Mouse (Mus musculus): ENCODE results near the gene Ttc23l. TPM values are rescaled to one million over a fixed set of nuclear protein-coding genes. Genes with fewer than 3 reads are reported as not detected.

Gene Ttc23l
- not detected in 2 replicates for polyA plus RNA-seq (2015; fragmentation: Nextera tagmentation; extraction: Ambion mirVana)

DNA sequence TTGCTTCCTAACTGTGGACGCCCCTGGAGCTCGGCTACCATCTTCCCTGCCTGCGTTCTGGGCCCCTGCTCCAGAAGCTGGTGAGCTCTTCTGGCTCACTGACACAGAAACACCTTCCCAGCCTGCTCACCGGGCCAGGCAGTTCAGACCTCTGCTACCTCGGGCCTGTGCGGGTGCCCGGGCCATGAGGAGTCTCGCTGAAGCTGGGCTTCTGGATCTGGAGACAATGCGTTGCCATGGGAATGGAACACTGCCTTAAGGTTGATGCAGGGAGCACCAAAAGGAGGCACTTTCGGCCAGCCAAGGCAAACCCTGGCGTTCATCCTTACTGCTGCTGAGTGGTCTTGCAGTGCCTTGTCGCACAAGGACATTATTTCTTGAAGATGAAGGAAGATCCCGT is at the start of gene Ttc23l:
TSS of gene Ttc23l (minus strand) at position 204 of the 400 bp plus-strand sequence.
- no peaks in the 10 kb centered on the region for H3K4me1 ChIP-seq
- no peak within 1 kb of the TSS for H3K9ac ChIP-seq
- no peaks in the 10 kb centered on the region for H3K27me3 ChIP-seq (replicated peaks)
- no peaks in the 10 kb centered on the region for H3K9me3 ChIP-seq
- no peak for ATAC-seq (replicated peaks)
- H3K4me2 ChIP-seq, result no peak within 1 kb of the TSS
- no peak within 1 kb of the TSS for H3K27ac ChIP-seq
- 82% methylated on average over 13 of the region's 13 CpGs for WGBS
- no peaks in the 10 kb centered on the region for H3K36me3 ChIP-seq (replicated peaks)
- H3K4me3 ChIP-seq, result no peak within 1 kb of the TSS

DNA sequence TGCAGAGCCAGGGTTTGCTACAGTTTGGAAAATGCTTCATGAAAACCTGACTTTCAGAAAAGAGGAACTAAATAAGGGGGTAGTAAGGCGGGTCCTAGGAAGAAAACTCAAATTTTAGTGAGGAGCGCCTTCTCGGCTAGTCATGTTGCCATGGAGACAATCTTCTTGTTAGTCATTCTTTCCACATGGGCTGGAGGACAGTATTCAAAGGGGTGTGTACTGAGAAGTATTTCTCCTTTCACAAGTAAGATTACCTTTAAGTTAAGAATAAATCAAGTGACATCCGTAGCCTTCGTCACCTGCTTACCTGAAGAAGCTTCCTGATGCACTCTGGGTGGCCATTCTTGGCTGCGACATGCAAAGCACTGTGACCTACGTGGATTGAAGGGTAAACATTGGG is 40.9 kb upstream of the Ttc23l start:
- Histone ChIP-seq H3K9me3 (no peaks in the 10 kb centered on the region), H3K4me1 (no peaks in the 10 kb centered on the region), H3K4me2 (no peak overlapping the region), H3K27ac (no peak overlapping the region), H3K4me3 (no peak overlapping the region), H3K9ac (no peak overlapping the region), H3K36me3 (replicated peaks) (no peaks in the 10 kb centered on the region), H3K27me3 (replicated peaks) (no peaks in the 10 kb centered on the region)
- no peak for ATAC-seq (replicated peaks)
- 72% methylated on average over 7 of the region's 7 CpGs for WGBS

DNA sequence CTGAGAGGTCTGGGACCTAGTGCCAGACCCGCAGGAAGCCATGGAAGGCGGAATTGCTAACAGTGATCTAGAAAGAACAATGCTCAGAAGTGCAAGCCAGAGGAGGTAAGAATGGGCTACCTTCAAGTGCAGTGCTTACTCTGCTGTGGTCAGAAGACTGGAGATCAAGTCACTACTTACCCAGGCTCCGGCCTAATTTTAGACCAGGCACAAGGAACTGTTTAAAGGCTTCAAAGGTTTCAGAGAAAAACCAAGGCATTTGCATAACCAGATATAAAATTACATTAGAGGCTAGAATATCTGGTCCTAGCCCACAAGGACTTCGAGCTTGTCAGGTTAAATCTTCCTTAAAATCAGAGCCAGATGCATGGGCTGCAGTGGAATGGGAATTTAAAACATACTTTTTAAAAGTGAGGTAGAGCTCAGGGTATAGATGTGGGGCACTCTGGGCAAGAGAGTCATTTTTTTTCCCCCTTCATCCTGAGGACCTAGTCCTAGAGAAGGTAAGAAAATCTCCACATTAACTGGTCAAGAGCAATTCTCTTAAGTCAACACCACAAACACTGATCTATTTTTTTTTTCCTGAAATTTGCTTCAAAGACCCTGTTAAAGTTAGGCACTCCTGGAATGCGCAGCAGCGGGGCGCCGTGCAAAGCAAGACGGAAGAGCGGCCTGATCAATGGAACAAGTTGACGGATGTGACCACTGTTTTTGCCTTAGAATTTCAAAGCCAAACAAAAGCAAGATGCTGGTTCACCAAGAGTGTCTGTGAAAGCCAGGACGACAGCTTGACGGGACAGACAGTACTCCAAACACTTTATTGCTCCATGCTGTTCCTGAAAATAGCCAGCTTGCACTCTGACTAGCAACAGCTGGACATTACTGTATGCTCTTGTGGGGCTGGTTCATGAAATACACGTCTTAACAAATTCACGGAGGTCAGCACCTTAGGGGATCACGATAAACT is 40.1 kb upstream of the Ttc23l start:
- H3K4me3 ChIP-seq, result no peak overlapping the region
- no peak overlapping the region for H3K27ac ChIP-seq
- H3K9me3 ChIP-seq, result no peaks in the 10 kb centered on the region
- no peak overlapping the region for H3K4me2 ChIP-seq
- no peaks in the 10 kb centered on the region for H3K36me3 ChIP-seq (replicated peaks)
- H3K9ac ChIP-seq, result no peak overlapping the region
- WGBS, result 72% methylated on average over 16 of the region's 16 CpGs
- H3K27me3 ChIP-seq (replicated peaks), result no peaks in the 10 kb centered on the region
- no peak for ATAC-seq (replicated peaks)
- no peaks in the 10 kb centered on the region for H3K4me1 ChIP-seq

DNA sequence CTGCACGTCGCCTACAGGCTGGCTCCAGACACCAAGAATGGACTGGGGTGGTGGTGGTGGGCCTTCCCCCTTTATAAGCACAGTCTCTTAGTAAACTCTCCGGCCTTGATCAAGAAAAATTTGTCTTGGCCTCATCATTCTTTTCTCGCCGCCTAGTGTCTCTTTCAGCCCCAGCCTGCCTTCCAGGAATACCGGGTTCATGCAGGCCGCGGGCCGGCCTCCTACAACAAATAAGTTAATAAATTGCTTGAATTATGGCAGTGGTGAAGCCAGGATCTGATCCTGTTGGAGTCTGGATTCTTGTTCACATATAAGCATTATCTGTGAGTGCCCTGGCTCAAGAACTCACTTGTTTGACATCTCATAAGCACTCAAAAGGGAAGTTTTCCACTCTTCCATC is 38.4 kb upstream of the Ttc23l start:
- H3K4me3 ChIP-seq, result no peak overlapping the region
- H3K36me3 ChIP-seq (replicated peaks), result no peaks in the 10 kb centered on the region
- H3K9ac ChIP-seq, result no peak overlapping the region
- WGBS, result 95% methylated on average over 9 of the region's 9 CpGs
- H3K4me2 ChIP-seq, result no peak overlapping the region
- H3K4me1 ChIP-seq, result no peaks in the 10 kb centered on the region
- H3K9me3 ChIP-seq, result no peaks in the 10 kb centered on the region
- no peak overlapping the region for H3K27ac ChIP-seq
- no peaks in the 10 kb centered on the region for H3K27me3 ChIP-seq (replicated peaks)
- ATAC-seq (replicated peaks), result no peak

DNA sequence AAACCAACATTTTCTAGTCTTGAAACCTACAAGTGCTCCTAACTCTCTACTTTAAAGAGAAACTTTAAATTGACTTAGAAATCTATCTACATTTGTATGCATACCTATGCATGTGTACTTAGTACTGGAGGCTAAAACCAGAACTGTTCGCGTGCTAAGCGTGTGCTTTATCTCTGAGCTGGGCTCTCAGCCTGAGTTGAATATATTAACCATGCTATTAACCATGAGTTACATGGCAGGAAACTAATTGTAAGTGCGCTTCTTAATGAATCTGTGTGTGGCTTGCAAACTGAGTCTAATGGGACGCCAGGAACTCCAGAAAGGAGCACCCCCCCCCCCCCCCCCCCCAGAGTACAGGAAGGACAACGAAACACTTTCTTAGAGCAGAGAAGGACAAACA is 36.9 kb upstream of the Ttc23l start:
- Histone ChIP-seq H3K9me3 (no peaks in the 10 kb centered on the region), H3K27ac (no peak overlapping the region), H3K4me2 (no peak overlapping the region), H3K27me3 (replicated peaks) (no peaks in the 10 kb centered on the region), H3K4me1 (no peaks in the 10 kb centered on the region), H3K4me3 (no peak overlapping the region), H3K9ac (no peak overlapping the region), H3K36me3 (replicated peaks) (no peaks in the 10 kb centered on the region)
- ATAC-seq (replicated peaks), result no peak
- WGBS, result 60% methylated on average over 6 of the region's 6 CpGs

DNA sequence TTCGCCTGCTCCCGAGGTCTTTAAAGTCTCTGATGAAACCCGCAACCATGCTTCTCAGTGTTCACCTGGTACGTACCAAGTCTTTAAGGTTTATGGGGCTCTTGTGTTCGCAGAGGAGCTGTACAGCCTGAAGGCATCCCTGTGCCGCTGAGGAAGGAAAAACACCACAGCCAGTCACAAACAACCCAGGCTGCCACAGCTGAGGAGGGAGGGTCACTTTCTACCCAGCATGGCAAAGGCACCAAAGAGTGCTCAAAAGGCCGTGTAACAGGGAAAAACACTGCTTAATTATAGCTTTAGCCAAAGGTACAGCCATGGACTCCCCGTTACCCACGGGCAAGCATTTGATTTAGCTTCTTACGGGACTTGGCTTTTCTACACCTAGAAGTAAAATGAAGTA is 36.4 kb upstream of the Ttc23l start:
- no peaks in the 10 kb centered on the region for H3K27me3 ChIP-seq (replicated peaks)
- no peak overlapping the region for H3K4me2 ChIP-seq
- no peaks in the 10 kb centered on the region for H3K9me3 ChIP-seq
- no peak overlapping the region for H3K4me3 ChIP-seq
- no peaks in the 10 kb centered on the region for H3K36me3 ChIP-seq (replicated peaks)
- no peak overlapping the region for H3K27ac ChIP-seq
- H3K4me1 ChIP-seq, result no peaks in the 10 kb centered on the region
- H3K9ac ChIP-seq, result no peak overlapping the region
- ATAC-seq (replicated peaks), result no peak
- 87% methylated on average over 10 of the region's 10 CpGs for WGBS

DNA sequence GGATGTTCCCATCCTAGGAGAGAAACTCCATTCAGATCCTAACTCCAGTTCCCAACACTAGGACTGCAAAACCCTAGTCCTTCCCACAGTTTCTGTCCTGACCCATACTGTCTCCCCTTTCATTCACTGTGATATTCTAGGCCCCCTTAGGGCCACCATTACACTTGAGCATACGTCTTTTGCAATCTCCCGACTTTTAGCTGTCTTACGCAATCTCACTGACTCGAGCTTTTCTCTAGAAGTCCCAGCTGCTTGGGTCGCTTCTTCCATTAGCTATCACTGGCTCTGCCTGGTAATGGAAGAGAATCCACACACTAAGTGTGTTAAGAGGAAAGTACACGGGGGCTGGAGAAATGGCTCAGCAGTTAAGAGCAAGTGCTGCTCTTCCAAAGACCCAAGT is 34.6 kb upstream of the Ttc23l start:
- no peak overlapping the region for H3K4me2 ChIP-seq
- no peaks in the 10 kb centered on the region for H3K9me3 ChIP-seq
- WGBS, result 88% methylated on average over 6 of the region's 6 CpGs
- no peak overlapping the region for H3K4me3 ChIP-seq
- no peaks in the 10 kb centered on the region for H3K4me1 ChIP-seq
- H3K27me3 ChIP-seq (replicated peaks), result no peaks in the 10 kb centered on the region
- ATAC-seq (replicated peaks), result no peak
- H3K9ac ChIP-seq, result no peak overlapping the region
- H3K27ac ChIP-seq, result no peak overlapping the region
- H3K36me3 ChIP-seq (replicated peaks), result no peaks in the 10 kb centered on the region

DNA sequence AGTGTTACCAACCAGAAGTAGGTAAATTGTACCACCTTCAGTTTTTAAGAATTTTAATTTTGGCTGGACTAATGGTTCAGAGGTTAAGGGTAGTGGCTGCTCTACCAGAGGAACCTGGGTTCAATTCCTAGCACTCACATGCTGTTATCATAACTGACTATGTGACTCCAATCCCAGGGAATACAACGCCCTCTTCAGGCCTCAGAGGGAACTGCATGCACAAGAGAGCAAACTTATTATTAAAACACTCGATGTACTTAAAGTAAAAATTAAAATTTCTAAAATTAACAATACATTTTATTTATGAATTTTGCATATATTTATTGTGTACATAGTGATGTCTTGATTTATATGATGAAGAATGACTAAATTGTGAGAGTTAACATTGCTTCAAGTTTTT is 28.1 kb upstream of the Ttc23l start:
- Histone ChIP-seq H3K9me3 (no peaks in the 10 kb centered on the region), H3K4me2 (no peak overlapping the region), H3K36me3 (replicated peaks) (no peaks in the 10 kb centered on the region), H3K4me3 (no peak overlapping the region), H3K27ac (no peak overlapping the region), H3K27me3 (replicated peaks) (no peaks in the 10 kb centered on the region), H3K9ac (no peak overlapping the region), H3K4me1 (no peaks in the 10 kb centered on the region)
- no peak for ATAC-seq (replicated peaks)
- WGBS, result 82% methylated on average over 2 of the region's 2 CpGs

DNA sequence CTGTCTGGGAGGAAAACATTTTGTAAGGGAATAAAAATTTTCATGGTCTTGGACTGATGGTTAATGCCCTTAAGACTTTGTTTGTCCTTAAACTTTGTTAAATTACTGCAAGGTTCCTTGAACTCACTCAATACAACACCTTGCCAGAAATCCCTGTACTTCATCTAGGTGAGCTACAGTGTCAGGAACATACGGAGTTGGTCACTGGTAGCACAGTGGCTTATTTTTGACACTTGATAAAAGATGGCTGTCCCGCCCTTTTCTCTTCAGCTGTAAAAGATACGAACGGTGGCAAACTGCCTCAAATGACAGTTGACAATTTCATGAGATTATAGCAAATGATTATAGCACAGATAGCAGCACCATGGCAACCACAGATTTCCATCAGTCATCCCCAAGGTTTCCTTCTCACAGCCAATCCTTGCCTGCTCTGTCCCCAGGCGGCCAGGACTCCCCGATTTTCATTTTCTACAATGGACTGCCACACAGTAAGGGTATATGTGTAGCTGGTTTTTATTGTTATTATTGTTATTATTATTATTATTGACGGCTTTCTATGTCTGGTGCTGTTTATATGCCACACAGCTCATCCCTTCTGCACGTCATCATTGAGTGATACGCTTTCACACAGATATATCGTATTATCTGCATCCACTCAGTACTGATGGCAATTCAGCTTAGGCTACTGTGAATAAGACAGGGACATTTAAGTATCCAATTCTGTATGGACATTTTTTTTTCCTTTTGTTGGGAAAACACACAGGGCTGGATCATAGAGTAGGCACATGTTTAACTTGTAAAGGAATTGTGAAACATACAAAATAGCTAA is 26.1 kb upstream of the Ttc23l start:
- Histone ChIP-seq H3K27me3 (replicated peaks) (no peaks in the 10 kb centered on the region), H3K4me2 (no peak overlapping the region), H3K36me3 (replicated peaks) (no peaks in the 10 kb centered on the region), H3K4me3 (no peak overlapping the region), H3K4me1 (no peaks in the 10 kb centered on the region), H3K27ac (no peak overlapping the region), H3K9ac (no peak overlapping the region), H3K9me3 (no peaks in the 10 kb centered on the region)
- 65% methylated on average over 10 of the region's 10 CpGs for WGBS
- ATAC-seq (replicated peaks), result peak; percentile 87

DNA sequence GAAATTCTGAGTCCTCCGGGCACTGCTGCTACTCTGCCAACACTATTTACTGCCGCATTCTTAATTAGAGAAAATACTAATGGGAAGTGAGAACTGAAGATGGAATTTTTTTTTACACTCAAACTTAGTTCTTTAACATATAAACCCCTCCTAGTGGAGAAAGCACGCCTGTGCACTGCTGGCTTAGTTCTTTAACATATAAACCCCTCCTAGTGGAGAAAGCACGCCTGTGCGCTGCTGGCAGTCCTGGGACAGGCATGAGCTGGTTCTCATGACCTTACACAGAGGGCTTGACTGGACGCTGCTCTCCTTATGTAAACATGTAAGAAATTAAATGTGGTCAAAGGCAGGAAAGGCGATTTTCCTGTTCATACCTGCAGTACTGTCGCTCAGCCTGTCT is 24.9 kb upstream of the Ttc23l start:
- Histone ChIP-seq H3K9me3 (no peaks in the 10 kb centered on the region), H3K27me3 (replicated peaks) (no peaks in the 10 kb centered on the region), H3K36me3 (replicated peaks) (no peaks in the 10 kb centered on the region), H3K27ac (peak overlapping the region; percentile 17; the same call in 1 of the 2 replicates), H3K4me2 (no peak overlapping the region), H3K4me3 (no peak overlapping the region), H3K9ac (no peak overlapping the region), H3K4me1 (no peaks in the 10 kb centered on the region)
- ATAC-seq (replicated peaks), result peak; percentile 86
- WGBS, result 58% methylated on average over 8 of the region's 8 CpGs

DNA sequence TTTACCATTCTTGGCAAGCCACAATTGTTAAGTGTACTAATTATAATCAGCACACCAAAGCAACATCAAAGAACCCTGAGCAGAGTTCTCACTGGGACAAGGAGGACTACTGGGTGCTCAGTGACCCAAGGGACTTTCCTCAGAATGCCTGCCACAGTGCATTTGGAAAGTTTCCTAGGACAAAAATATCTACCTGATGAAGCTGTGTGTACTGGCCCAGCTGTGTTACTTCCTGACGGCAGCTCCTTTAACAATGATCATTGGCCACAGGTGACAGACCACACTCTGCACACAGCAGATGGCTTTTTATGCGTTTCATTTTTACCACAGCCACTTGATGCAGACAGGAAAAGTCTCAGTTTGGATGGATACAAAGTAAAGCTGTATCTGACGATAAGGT is 20.7 kb upstream of the Ttc23l start:
- no peak overlapping the region for H3K27ac ChIP-seq
- no peak for ATAC-seq (replicated peaks)
- no peak overlapping the region for H3K9ac ChIP-seq
- H3K4me1 ChIP-seq, result no peaks in the 10 kb centered on the region
- no peak overlapping the region for H3K4me2 ChIP-seq
- no peaks in the 10 kb centered on the region for H3K9me3 ChIP-seq
- WGBS, result 86% methylated on average over 3 of the region's 3 CpGs
- H3K4me3 ChIP-seq, result no peak overlapping the region
- H3K36me3 ChIP-seq (replicated peaks), result 0 out of 2 replicates have a peak, but pooled peaks cover 3% of the 10 kb centered on the region
- H3K27me3 ChIP-seq (replicated peaks), result no peaks in the 10 kb centered on the region

DNA sequence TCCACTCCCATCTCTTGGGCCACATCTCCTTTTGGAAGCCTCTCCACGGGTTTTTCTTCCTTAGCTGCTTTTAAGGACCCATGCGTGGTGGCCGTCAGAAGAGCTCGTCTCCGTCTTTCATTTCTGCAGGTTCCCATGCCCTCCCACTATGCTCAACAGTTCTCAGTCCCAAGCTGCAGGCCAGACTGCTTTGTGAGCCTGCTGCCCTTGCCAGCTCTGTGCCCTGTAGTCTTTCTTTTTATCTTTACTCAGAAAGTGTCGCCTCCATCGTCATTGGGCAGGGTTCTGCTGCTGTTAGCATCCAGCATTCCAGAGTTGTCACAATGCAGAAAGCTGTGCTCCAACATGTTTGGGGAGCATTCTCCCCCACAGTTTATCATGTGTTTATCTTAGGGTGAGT is 8.0 kb upstream of the Ttc23l start:
- no peak overlapping the region for H3K4me2 ChIP-seq
- no peak overlapping the region for H3K27ac ChIP-seq
- 83% methylated on average over 7 of the region's 7 CpGs for WGBS

More for the DNA sequence above, 8.0 kb upstream of the Ttc23l start:
- Histone ChIP-seq H3K9ac (no peak overlapping the region), H3K36me3 (replicated peaks) (no peaks in the 10 kb centered on the region), H3K4me3 (no peak overlapping the region), H3K27me3 (replicated peaks) (no peaks in the 10 kb centered on the region), H3K9me3 (no peaks in the 10 kb centered on the region), H3K4me1 (no peaks in the 10 kb centered on the region)
- ATAC-seq (replicated peaks), result no peak

Measured in midbrain, embryonic 15.5 days (tissue).